Mouse (Mus musculus): ENCODE measurements around the gene Agbl1.

DNA sequence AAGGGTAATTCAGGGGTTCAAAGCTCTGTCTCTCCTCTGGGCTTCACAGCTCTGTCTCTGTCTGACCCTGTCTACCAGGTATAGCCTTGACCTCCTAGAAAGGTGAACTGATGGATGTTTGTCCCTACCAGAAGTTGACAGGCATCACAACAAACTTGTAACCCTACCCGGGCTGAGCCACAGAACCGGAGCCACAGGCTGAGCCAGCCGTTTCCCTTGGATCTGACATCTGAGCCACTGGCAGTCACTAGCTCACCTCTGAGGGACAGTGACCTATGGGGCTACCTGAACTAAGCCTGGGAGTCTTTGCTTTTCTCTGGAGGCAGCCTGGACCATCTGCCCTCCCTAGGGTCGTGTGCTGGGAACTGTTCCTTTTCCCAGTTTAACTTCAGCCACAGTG is 11.1 kb upstream of the Agbl1 start:
- TF ChIP-seq CTCF (IDR thresholded peaks at IDR 0.05; ENCODE audit: low read depth, low read length) (no peak), POLR2AphosphoS5 (IDR thresholded peaks at IDR 0.05; ENCODE audit: insufficient replicate concordance, low read depth, low read length) (no peak), GATA2 (IDR thresholded peaks at IDR 0.05; ENCODE audit: borderline replicate concordance, low read depth, low read length) (no peak)

All from G1E (cell line).